ENCODE assay signal across 1 mouse cellular context in the genomic region with DNA sequence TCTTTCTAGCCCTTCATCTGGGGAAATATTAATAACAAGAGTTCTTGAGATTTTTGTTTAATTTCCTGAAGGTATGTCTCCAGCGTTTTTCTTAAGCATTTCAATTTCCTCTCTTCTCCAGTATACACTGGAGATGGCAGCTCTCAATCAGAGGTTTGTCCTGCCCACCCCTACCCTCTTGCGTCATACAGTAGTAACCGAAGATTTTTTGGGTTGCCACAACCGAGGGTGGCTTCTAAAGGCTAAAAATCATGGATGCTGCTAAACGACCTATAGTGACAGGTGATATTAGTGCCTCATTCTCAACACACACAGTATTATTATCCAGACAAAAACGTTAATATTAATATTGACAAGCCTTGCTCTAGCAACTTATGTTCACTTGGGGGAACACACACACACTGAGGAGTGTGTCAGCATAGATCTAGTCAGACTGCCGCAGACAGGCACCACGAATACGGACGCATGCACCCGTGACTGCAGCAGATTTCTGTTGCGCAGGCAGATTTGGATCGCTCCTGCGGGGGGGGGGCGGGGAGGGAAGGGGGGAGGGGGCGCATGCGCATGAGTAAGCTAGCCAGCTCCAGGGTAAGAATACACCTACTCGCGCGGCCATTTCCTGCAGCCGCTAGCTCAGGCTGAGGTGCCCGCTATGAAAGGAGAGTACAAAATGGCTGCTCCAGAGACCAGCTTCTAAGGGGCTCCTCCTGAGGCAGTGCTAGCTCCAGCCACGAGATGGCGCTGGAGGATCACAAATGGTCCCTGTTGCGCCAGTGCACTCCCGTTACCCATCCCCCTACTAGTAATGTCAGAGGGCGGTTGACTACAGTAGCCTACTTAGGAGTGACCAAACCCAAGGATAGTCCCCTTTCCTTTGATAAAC.
TF ChIP-seq lines count a peak whose summit lies in the region.

No protein-coding gene starts in this region.

TF ChIP-seq in MEL, 35 proteins besides CTCF, POLR2A, EP300 and RAD21 (continued from another document):
- TF ChIP-seq MYB (IDR thresholded peaks at IDR 0.05; ENCODE audit: low read depth, low read length) (no peak), ZKSCAN1 (IDR thresholded peaks at IDR 0.05; ENCODE audit: low read depth, low read length) (no peak), POLR2AphosphoS5 (IDR thresholded peaks at IDR 0.05; ENCODE audit: borderline replicate concordance, low read depth, low read length) (no peak), NRF1 (IDR thresholded peaks at IDR 0.05; ENCODE audit: insufficient read depth, low read depth, low read length, poor library complexity, severe bottlenecking) (peak; percentile 71), ZC3H11A (IDR thresholded peaks at IDR 0.05; ENCODE audit: low read depth, low read length) (peak; percentile 97), MAFK (IDR thresholded peaks at IDR 0.05; ENCODE audit: borderline replicate concordance, low read depth, low read length) (no peak), ZNF384 (IDR thresholded peaks at IDR 0.05; ENCODE audit: low read depth, low read length) (0 out of 2 replicates have a peak, but pooled peaks have one; percentile 23), KAT2A (conservative IDR thresholded peaks at IDR 0.05; ENCODE audit: low read depth, low read length) (no peak), USF1 (IDR thresholded peaks at IDR 0.05; ENCODE audit: low read depth, low read length) (no peak), ETS1 (IDR thresholded peaks at IDR 0.05; ENCODE audit: low read depth, low read length) (0 out of 2 replicates have a peak, but pooled peaks have one; percentile 30), CHD1 (IDR thresholded peaks at IDR 0.05; ENCODE audit: low read depth, low read length) (no peak), MEF2A (IDR thresholded peaks at IDR 0.05; ENCODE audit: extremely low read depth, insufficient replicate concordance, low read depth, low read length, poor library complexity, severe bottlenecking) (no peak), TBP (IDR thresholded peaks at IDR 0.05; ENCODE audit: low read depth, low read length) (no peak), POLR2AphosphoS2 (IDR thresholded peaks at IDR 0.05; ENCODE audit: low read length) (no peak), GATA1 (IDR thresholded peaks at IDR 0.05; ENCODE audit: low read depth, low read length) (no peak), E2F4 (IDR thresholded peaks at IDR 0.05; ENCODE audit: borderline replicate concordance, low read depth, low read length) (no peak), USF2 (IDR thresholded peaks at IDR 0.05; ENCODE audit: borderline replicate concordance in 1 of 2, insufficient read depth in 1 of 2, low read depth in 1 of 2, low read length in 2 of 2) (no peak), ZMIZ1 (IDR thresholded peaks at IDR 0.05; ENCODE audit: low read depth, low read length) (peak; percentile 41; the same call in 1 of the 2 replicates), NELFE (IDR thresholded peaks at IDR 0.05; ENCODE audit: low read depth, low read length) (peak; percentile 56), UBTF (IDR thresholded peaks at IDR 0.05; ENCODE audit: borderline replicate concordance, insufficient read depth, low read depth, low read length) (no peak), TCF12 (IDR thresholded peaks at IDR 0.05; ENCODE audit: low read depth, low read length) (no peak)
